Mouse (Mus musculus) frontal cortex, postnatal 36 days (tissue): ENCODE measurements around the gene Myo9a.
A peak's percentile ranks its signal among the peaks of the same experiment; 100 is the strongest.
"Not testable (repeated sequence)": the region's sequence is repeated elsewhere in the genome, so short reads cannot be mapped to it uniquely, and the experiment has no call there.

Source experiments
- DNase-seq, 2 experiments: peaks; one replicate each; pipeline ENCODE4 v3.0.0; 2022; ENCODE audit warnings: low spot score in 2 of 2

The Myo9a gene

GRCm38 (mm10) chr9:59948691-59949250, 198.1 kb downstream of the Myo9a start:
- no peak for DNase-seq

GRCm38 (mm10) chr9:59949511-59949910, 198.8 kb downstream of the Myo9a start:
- DNase-seq: no peak

GRCm38 (mm10) chr9:59949981-59950380, 199.3 kb downstream of the Myo9a start:
- DNase-seq: no peak

- no peak for DNase-seq
These were observed 200.5 kb downstream of the Myo9a start for GRCm38 (mm10) chr9:59951001-59951750.

GRCm38 (mm10) chr9:59951943-59952342, 201.2 kb downstream of the Myo9a start:
- no peak for DNase-seq

- no peak for DNase-seq
These were observed 201.9 kb downstream of the Myo9a start for GRCm38 (mm10) chr9:59952515-59953070.

GRCm38 (mm10) chr9:59953556-59953955, 202.9 kb downstream of the Myo9a start:
- DNase-seq: no peak

GRCm38 (mm10) chr9:59955199-59955598, 204.5 kb downstream of the Myo9a start:
- no peak for DNase-seq

- DNase-seq: no peak
These were observed 205.0 kb downstream of the Myo9a start for GRCm38 (mm10) chr9:59955692-59956091.

- no peak for DNase-seq
These were observed 205.8 kb downstream of the Myo9a start for GRCm38 (mm10) chr9:59956496-59956895.

- DNase-seq: not testable (repeated sequence)
These were observed 207.4 kb downstream of the Myo9a start for GRCm38 (mm10) chr9:59958115-59958514.

GRCm38 (mm10) chr9:59959276-59959675, 208.6 kb downstream of the Myo9a start:
- DNase-seq: peak; percentile 44 to 74

GRCm38 (mm10) chr9:59960559-59960958, 209.9 kb downstream of the Myo9a start, which contains the start of gene Nr2e3:
Gene Nr2e3 (minus strand): TSS chr9:59960659.
- DNase-seq: no peak

- DNase-seq: no peak
These were observed 210.7 kb downstream of the Myo9a start for GRCm38 (mm10) chr9:59961201-59961955.

- peak; percentile 51 to 66 for DNase-seq
These were observed 213.7 kb downstream of the Myo9a start for GRCm38 (mm10) chr9:59964367-59964766.

GRCm38 (mm10) chr9:59965046-59965445, 214.3 kb downstream of the Myo9a start:
- no peak for DNase-seq

- DNase-seq: peak; percentile 44 to 63
These were observed 218.7 kb downstream of the Myo9a start for GRCm38 (mm10) chr9:59969383-59969782.

GRCm38 (mm10) chr9:59971263-59971662, 220.6 kb downstream of the Myo9a start:
- DNase-seq: no peak
